Mouse (Mus musculus) layer of hippocampus, adult 8-10 months (tissue): Measurements from ENCODE around the gene Rapgef1. TPM values are rescaled to one million over a fixed set of nuclear protein-coding genes. Genes with fewer than 3 reads are reported as not detected.
"Not testable (repeated sequence)": the region's sequence is repeated elsewhere in the genome, so short reads cannot be mapped to it uniquely, and the experiment has no call there.

Experiments used
- DNase-seq, 2 experiments: peaks; one replicate each; pipeline ENCODE4 v3.0.0; 2022; ENCODE audit warnings: low spot score in 2 of 2
- total RNA-seq, 4 experiments: library from RNA; stranded (reverse); gene quantifications; 2 replicates each; pipeline ENCODE4 v1.2.4; 2022

Gene Rapgef1
- total RNA-seq, 4 experiments from 2014 or later = 78.8 to 94.5 (median 89.3) TPM

DNA sequence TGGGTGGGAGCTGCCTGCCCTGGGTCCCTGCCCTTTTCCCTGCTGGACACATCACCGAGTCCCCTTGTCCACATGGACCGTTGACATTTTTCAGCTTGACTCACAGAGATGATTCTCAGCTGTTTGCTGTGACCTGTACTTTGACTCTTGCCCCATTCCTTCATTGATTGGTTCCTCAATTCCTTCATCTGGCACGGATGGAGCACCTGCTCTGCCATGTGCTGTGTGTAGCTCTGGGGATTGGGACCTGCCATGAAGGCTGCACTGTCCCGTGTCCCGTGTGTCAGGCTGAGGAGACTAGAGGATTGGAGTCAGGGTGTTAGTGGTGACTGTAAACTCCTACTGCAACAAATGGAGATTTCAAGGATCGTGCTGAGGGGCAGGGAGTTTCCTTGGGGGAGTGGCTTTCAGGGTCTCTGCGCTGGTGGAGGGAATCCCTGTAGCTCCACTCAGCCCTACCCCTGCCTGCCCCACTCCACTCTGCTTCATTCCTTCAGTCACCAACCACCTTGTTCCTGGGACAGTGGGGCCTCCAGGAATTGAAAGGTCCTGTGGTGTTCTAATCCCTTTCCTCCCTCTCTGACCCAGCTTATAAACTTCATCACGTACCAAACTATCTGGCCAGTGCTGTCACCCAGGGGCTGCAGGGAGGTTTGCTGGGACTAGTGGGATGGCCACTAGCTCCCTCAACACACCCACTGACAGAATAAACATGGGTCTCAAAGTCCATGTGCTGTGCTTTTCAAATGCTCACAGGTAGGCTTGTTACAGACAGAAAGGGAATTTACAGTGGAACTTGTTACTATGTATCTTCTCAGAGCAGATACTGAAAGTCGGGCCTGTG, 3.9 kb downstream of the Rapgef1 start:
- DNase-seq = no peak

DNA sequence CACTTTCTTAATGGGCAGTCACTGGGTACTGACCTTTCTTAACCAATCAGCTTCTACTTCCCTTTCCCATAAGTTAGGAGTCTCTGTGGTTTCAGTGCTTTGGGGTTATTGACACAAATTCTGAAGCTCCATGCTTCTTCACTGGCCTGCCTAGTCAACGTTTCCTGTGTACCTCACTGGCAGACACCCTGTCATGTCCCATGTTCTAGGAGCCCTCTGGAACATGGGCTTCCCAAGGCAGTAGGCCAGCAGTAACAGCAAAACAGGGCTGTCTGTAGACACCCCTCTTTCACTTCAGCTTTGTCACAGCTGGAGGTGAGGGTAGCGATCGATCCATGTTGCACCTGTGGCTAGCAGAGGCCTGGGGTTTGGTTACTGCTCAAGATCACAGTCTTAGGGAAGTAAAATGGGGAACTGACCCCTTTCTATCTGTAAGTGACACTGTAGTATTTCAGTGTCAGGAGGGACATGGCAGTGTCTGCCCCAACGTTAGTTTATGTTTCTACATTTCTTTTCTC, 4.6 kb downstream of the Rapgef1 start:
- no peak for DNase-seq

DNA sequence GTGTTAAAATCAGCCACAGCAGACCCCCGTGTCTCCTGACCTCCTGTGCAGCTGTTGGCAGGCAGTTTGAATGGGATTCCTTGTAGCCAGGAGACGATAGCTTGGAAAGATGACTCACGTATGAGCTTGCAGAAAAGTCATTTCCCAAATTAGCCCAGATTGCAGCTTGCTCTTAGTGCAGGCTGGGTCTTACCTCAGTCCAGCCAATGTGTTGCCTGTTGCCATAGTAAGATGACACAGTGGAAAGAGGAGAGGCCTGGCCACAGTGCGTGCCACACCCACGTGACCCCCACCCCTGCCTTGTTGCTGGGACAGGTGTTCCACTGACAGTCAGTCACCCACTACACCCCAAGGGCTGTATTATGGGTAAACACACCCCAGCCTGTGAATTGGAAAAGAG, 5.2 kb downstream of the Rapgef1 start:
- no peak for DNase-seq

DNA sequence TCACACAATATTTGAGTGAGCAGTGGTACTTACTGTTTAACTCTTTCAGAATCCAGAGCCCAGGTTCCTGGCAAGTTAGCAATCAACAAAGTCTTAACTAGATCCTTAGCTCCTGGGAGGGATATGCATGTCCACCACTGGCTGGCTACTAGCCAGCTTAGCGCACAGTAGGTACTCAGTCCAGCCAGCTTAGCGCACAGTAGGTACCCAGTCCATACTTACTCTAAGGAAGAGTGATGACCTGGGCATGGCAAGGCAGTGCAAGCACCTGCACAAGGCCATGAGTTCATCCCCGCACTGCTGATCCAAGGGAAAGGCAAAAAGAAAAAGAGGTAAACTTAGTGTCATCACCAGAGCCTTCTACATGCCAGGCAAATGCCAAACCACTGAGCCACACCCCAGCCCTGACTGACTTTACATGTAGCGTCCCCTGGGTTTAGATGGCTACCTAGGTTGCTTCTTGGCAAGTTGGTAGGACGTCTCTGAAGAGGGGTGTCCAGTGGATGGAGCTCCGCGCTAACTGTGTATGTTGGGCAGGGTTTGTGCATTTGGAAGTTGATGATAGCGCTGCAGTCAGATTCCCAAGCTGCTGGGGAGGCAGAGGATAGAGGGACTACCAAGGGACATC, 6.2 kb downstream of the Rapgef1 start:
- no peak for DNase-seq

DNA sequence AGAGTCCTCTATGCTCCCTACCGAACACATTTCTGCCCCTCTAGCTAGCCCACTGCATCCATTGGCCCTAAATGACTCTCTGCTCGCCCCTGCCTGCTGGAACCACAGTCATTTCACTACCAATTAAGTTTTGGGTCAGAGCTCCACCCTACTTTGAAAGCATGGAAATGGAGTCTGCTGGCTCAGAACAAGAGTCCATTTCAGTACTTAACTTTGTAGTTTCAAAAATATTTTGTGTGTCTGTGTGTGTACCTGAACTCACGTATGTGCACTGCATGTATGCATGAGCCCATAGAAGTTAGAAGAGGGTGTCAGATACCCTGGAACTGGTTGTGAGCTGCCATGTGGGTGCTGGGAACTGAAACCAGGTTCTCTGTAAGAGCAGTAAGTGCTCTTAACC, 7.8 kb downstream of the Rapgef1 start:
- DNase-seq = no peak

DNA sequence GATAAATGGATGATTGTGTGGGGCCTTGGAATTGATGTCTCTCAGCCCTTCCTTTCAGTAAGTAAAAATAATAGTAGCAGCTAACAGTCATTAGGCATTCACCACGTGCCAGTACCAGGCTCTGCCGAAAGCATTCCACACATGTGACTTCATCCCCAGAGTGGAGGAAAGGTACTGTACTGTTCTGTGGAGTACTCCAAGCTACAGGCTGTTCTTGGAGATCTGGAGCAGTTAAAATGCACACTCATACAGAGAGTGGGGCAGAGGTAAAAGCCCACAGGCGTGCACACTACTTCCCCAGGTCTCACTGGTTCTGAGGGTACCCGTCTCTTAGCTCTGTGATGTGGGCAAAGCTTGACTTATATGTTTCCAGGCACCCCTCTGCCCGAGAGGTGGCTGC, 8.7 kb downstream of the Rapgef1 start:
- no peak for DNase-seq

DNA sequence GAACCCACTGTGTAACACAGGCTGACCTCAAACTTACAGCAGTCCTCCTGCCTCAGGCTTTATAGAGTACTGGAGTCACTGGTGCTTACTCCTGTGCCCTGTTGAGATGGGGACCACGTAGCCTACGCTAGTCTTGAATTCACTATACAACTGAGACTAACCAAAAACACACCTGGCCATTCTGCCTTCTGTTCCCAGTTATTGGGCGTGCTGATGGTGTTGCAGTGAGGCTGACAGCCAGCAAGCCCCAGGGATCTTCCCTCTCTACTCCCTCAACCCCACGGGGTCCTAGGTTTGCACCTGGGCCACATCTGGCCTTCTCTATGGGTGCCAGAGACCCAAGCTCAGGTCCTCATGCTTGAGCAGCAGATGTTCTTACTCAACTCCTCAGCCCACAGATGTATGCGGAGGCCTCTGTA, 9.3 kb downstream of the Rapgef1 start:
- no peak for DNase-seq

DNA sequence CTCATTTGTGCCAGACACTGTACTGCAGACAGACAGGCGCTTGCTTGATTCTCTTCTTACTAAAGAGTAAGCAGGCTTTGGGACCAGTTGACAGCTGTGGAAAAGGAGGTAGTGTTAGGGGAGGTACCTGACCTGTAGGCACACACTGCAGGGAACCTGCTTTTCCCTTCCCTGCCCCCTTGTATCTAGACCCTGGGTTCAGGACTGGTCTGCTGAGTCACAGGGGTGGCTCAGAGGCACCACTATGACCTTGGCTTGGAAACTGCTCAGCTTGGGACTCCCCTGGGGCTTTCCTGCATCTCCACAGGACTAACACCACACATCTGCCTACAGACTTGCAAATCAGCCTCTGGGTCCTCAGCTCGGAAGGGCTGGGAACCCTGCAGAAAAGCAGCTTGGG, 9.8 kb downstream of the Rapgef1 start:
- DNase-seq = no peak

DNA sequence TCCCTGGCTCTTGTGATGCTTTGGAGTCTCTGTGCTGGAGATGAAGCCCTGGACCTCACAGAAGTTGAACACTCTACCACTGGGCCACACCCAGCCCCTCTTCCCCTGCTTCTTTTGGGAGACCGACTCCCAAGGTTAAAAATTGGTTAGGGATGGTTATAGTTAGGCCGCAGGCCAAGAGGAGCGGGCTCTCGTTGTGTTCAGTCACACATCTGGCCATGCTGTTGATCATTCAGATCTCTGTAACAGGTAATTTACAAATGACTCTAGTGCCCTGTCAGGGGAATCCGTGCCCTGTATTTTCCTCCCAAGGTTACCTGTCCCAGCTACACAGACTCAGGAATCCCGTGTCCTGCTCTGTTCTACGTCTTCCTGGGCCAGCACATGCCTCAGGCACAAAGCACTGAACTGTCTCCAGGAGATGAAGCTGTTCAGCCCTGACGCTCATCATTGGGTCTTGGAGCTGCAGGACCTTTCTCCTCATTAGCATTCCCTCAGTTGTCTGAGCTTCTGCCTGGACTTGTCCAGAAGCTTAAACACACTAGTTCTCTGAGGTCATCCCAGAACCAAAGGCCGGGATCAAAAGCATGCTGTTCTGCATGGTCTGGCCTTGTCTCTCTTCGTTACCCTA, 10.7 kb downstream of the Rapgef1 start:
- DNase-seq = no peak

DNA sequence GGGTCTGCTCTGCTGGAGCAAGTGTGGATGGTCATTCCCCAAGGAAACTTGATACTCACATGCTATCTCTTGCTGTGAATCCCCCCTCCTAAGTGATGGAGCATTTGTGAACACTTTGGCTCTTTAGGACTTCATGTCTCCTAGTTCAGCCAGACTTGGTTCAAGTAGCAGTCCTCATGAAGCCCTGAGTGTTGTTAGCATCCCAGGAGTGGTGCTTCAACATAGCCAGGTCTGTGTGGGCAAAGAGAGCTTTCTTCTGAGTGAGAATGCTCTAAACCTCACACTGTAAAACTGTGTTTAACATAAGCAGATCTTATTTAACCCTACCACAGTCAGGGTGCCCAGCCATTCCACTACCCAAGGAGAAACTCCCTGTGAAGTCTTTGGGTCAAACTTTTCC, 11.5 kb downstream of the Rapgef1 start:
- DNase-seq = no peak

DNA sequence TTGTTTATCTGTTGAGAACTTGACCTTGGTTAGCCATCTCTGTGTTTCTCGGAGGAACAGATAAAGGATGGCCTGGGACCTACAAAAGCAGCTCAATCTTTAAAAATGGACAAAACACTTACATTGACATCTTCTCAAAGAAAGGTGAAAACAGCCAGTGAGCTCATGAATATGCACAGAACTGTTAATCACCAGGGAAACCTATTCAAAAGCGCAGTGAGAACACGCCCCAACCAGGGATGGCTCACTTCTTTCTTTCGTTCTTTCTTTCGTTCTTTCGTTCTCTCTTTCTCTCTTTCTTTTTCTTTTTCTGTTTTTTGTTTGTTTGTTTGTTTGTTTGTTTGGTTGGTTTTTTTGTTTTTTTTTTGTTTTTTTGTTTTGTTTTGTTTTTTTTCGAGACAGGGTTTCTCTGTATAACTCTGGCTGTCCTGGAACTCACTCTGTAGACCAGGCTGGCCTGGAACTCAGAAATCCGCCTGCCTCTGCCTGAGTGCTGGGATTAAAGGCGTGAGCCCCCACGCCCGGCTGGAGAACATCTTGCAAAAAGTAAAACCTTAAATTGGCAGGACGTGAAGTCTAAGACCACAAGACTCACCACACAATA, 12.1 kb downstream of the Rapgef1 start:
- DNase-seq = not testable (repeated sequence)

DNA sequence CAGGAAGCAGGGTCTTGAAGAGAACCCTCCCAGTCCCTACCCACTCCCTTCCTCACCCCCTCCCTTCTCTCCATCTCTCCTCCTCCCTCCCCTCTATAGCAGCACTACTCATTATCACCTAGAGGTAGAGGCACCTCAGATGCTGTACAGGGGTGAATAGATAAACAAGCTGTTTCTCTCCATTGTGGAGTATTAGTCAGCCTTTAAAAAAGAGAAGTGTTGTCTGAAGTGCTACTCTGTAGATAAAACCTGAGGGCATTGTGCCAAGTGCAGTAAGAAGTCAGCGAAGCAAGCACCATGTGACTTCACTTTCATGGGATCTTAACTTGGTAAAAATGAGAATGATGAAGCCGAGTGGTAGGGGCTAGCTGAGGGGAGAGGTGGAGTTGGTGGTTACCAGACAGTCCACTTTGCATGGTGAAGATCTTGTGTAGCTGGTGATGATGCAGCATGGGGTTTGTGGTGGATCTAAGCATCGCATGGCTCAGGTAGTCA, 12.7 kb downstream of the Rapgef1 start:
- no peak for DNase-seq

DNA sequence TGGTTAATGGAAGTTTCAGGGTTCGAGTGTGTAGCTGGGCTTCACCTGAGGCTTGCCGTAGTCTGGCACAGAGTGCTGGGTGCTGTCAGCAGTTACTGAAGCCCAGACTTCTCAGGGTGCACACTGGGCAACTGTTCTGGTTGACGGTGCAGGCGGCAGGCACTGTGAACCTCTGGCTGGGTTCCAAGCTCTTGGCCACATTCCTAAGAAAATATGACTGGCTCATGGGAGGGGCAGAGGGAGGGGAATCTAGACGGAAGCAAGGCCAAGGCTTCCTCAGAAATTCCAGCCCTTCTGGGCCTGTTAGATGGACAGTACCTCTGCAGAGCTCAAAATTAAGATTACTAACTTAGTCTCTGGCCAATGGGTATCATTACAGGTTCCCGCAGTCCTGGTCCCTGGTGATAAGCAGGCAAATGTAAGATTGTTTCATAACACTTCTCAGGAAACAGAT, 13.6 kb downstream of the Rapgef1 start:
- DNase-seq = no peak

DNA sequence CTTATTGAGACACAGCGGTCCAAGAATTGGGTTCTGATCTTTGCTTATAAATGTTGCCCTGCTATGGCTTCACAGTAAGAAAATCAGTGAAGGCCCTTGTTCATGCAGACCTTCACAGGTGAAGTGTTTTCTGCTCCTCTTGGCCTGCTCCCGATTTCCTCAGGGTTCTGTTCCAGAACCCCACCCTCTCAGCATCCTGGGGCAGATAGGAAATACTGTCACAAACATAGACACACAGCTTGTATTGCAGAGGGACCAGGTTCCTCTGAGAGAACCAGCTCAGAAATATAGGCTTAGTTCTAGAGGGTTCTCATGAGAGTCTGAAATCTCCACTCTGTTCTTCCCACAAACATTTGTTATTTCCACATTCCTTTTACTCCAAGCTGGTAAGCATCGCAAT, 14.3 kb downstream of the Rapgef1 start:
- DNase-seq = no peak

DNA sequence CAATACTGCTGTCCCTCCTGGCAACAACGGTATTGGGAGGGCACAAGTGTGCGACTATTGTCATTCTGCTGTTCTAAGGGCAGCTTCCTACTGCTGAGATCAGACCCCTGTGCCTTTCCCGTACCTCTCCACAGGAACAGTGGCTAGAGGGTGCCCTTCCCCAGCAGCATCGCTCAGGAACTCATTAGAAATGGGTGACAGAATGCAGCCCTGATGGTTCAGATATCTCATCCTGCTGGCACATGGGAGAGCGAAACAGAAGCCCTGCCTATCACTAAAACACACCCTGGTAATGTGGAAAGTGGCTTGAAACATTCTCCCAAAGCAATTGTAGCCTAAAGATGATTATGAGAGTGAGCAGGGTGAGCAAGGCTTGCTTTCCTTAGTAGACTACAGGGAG, 15.0 kb downstream of the Rapgef1 start:
- peak; percentile 31 to 39 for DNase-seq

DNA sequence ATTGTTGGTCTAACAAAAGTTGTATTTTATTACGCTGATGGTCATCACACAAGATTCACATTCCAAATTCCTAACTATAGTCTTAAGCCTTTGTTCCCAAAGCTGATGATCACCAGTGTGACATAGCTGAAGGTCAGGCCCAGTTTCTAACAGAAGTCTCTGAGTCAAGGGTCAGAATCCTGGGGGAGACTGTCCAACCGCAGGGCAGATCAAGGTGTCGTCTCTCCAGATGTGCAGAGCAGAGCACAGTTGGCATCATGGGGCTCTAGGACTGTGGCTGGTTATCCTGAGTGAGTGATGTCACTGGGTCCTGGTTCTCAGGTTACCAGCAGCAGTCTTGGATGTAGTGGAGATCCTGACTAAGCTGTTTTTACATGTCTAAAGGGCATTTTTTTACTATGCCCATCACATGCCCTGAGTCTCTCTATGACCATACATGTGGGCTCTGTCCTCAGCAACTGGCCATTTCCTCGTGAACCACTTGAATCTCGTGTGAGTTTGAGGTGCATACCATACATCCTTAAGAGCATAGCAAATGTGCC, 16.5 kb downstream of the Rapgef1 start:
- no peak for DNase-seq

DNA sequence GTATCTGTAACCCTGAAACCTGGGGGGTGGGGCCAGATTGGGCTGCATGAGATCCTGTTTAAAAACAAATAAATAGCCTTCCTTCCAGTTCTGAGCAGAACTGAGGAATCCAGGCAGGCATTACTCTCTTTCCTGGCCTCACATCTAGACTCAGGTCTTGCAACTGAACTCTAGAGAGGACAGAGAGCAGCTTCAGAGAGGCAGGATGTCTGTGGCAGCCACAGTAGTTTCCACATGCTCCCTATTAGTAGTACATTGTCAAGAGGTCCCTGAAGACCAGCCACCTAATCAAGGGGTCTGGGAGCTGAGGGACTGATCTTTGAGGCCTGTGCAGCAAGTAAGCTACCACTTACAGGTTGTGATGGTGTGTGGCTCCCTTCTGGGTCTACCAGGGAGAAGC, 18.0 kb downstream of the Rapgef1 start:
- DNase-seq = no peak

DNA sequence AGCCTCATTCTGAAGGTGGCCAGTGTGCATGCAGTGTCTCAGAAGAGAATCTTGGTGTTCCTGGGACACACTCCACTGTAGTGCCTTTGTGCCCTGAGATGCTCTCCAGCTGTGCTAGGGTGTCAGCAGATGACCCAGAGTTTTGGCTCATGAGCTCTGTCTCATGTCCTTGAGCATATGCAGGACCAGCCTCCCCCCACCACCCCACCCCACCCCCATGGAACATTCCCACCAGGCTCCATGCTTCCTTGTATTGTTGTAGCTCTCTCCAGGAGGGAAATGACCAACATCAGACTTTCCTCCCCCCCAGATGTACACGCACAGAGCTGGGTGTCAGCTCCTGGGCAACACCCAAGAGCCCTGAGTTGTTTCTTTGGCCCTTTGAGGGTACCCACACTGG, 19.9 kb downstream of the Rapgef1 start:
- DNase-seq = no peak

DNA sequence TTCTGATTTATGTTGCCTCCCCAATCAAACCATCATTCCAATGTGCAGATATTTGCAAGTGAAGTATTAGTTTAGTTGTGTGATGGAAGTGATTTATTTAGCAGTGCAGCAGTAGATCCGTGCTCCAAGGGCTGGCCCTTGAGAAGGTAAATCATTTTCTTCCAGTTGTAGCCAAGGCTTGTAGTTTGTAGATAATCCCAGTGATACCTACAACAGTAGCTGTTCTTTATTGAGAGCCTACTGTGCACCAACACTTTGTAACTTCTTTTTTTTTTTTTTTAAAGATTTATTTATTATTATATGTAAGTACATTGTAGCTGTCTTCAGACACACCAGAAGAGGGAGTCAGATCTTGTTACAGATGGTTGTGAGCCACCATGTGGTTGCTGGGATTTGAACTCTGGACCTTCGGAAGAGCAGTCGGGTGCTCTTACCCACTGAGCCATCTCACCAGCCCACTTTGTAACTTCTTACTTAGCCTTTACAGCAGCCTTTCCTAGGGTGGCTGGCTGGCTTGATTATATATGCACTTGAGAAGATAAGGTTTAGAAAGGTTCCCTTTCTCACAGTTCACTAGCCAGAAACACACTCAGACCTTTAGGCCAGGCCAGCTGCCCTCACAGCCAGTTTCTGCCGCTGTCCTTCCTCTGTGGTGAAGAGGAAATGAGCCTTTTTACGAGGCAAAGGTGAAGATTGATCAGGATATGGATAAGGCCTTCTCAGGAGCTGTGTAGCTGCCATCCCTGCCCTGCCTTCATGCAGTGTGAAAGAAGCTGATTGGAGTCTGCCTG, 20.6 kb downstream of the Rapgef1 start:
- no peak for DNase-seq

DNA sequence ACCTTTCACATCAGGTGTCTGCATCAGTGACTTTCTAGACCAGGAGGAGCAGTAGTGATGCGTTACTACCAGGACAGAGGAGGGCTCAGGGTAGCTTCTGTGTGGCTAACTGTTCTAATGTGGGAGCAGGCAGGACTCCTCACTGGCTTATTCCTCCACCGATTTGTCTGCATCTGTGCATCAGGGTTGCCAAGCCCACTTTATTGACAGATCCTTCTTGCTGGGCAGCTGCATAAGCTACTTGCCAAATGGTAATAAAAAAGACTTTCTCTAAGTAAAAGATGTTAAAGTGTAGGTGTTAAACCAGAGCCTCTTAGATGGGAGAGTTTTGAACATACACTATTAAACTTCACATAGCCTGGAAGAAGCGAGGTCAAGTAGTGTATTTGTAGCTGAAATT, 22.2 kb downstream of the Rapgef1 start:
- no peak for DNase-seq

DNA sequence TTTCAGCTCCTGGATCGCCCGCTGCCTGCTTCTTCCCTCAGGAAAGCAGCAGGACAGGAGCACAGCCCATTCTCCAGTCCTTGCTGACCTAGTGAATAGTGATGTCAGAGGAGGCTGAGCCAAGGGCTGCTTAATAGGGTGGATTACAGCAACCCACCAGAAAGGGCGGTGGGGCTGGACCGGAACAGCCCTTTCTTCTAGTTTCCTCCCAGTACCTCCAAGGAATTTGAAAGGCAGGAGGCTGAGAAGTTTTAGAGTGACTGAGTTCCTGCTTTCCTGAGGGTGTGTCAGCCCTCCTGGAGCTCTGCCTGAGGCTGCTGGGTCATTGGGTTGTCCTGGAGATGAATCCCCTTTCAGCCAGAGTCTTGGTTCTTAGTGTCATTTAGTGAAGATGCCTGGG, 23.9 kb downstream of the Rapgef1 start:
- DNase-seq = no peak
